ENCODE assay signal across 25 mouse cellular contexts in the genomic region with DNA sequence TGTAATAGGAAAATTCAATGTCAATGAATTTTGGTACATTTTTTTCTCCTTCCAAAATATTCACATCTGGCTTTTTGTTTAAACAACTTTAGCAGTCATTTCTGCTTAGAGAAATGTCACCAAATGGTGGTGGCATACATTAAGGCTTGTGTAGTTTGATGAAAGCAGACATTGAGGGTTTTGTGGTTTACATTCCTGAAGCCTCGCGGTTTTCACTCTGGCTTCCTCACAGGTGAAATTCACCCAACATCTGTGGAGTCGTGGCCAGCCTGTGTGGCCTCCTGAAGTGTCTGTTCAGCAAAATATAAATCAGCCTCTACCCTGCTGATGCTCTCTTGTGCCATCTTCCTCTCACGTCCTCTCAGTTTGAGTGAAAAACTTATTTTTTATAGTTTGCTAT.
DNase-seq lines count a peak whose midpoint lies in the region; ATAC-seq and TF ChIP-seq lines count a peak whose summit lies in the region.
"Had no signal": no experiment of that assay in that cellular context is flagged by ENCODE, and none has a peak within 500 bp of the region (broad histone marks: within the 10 kb centered on the region; RNA-seq: fewer than 3 reads in every experiment).

No protein-coding gene starts in this region.

- WGBS in embryonic facial prominence, embryonic 11.5 days = 56% methylated on average over 4 of the region's 4 CpGs
- 76% methylated on average over 4 of the region's 4 CpGs for WGBS in embryonic facial prominence, embryonic 10.5 days
- 25% methylated on average over 4 of the region's 4 CpGs for WGBS in embryonic facial prominence, embryonic 14.5 days
- WGBS in limb, embryonic 14.5 days = 23% methylated on average over 4 of the region's 4 CpGs

- no peak for ATAC-seq in embryonic facial prominence, embryonic 11.5 days (replicated peaks; ENCODE audit: insufficient number of reproducible peaks, low FRiP score, low TSS enrichment, low read depth)
- ATAC-seq in embryonic facial prominence, embryonic 14.5 days (ENCODE audit: low read depth) = 0 out of 2 replicates have a peak, but pooled peaks have one; percentile 22
- no peak for ATAC-seq in limb, embryonic 14.5 days (ENCODE audit: low FRiP score, low read depth)
- ATAC-seq: activated CD4-positive, CD25-positive, alpha-beta regulatory T cell, adult 4 months; CD4-positive, CD25-positive, alpha-beta regulatory T cell, adult 4 months; forebrain, embryonic 13.5 days; forebrain, embryonic 15.5 days; forebrain, postnatal 0 days; Patski had no signal

- no peak overlapping the region for H3K4me3 ChIP-seq in embryonic facial prominence, embryonic 11.5 days (ENCODE audit: low read depth, low read length)
- H3K4me3 ChIP-seq in embryonic facial prominence, embryonic 10.5 days = no peak overlapping the region
- no peak overlapping the region for H3K4me3 ChIP-seq in embryonic facial prominence, embryonic 14.5 days (ENCODE audit: low read depth, low read length)
- no peak overlapping the region for H3K4me3 ChIP-seq in limb, embryonic 14.5 days (replicated peaks; ENCODE audit: low read length)
- H3K4me3 ChIP-seq: embryonic facial prominence, embryonic 13.5 days; forebrain, embryonic 13.5 days; forebrain, embryonic 15.5 days had no signal

- H3K4me1 ChIP-seq in embryonic facial prominence, embryonic 11.5 days (ENCODE audit: control insufficient read depth, insufficient read depth, low read length) = no peaks in the 10 kb centered on the region
- no peaks in the 10 kb centered on the region for H3K4me1 ChIP-seq in embryonic facial prominence, embryonic 10.5 days
- no peaks in the 10 kb centered on the region for H3K4me1 ChIP-seq in embryonic facial prominence, embryonic 14.5 days (ENCODE audit: control insufficient read depth, insufficient read depth, low read length)
- H3K4me1 ChIP-seq in limb, embryonic 14.5 days (ENCODE audit: control insufficient read depth, insufficient read depth, low read length) = peaks cover 3% of the 10 kb centered on the region; the same call in 1 of the 2 replicates
- H3K4me1 ChIP-seq: forebrain, embryonic 13.5 days; forebrain, embryonic 15.5 days had no signal

- no peak for TF ChIP-seq POLR2A in limb, embryonic 14.5 days (IDR thresholded peaks at IDR 0.05; ENCODE audit: borderline replicate concordance, extremely low read depth, insufficient read depth, insufficient read length)

- H3K27me3 ChIP-seq in embryonic facial prominence, embryonic 11.5 days (ENCODE audit: control insufficient read depth, insufficient read depth, low read length) = no peaks in the 10 kb centered on the region
- H3K27me3 ChIP-seq in embryonic facial prominence, embryonic 10.5 days (replicated peaks; ENCODE audit: low read depth, poor library complexity, severe bottlenecking) = no peaks in the 10 kb centered on the region
- no peaks in the 10 kb centered on the region for H3K27me3 ChIP-seq in embryonic facial prominence, embryonic 14.5 days (replicated peaks; ENCODE audit: control insufficient read depth, insufficient read depth, low read length)
- H3K27me3 ChIP-seq in limb, embryonic 14.5 days (ENCODE audit: control insufficient read depth, insufficient read depth, low read length) = no peaks in the 10 kb centered on the region
- H3K27me3 ChIP-seq: CH12.LX; embryonic facial prominence, embryonic 13.5 days; forebrain, embryonic 13.5 days; forebrain, embryonic 15.5 days; Patski had no signal

- H3K36me3 ChIP-seq in embryonic facial prominence, embryonic 11.5 days (replicated peaks; ENCODE audit: control insufficient read depth, insufficient read depth, low read depth, low read length) = no peaks in the 10 kb centered on the region
- no peaks in the 10 kb centered on the region for H3K36me3 ChIP-seq in embryonic facial prominence, embryonic 10.5 days (replicated peaks)
- no peaks in the 10 kb centered on the region for H3K36me3 ChIP-seq in embryonic facial prominence, embryonic 14.5 days (ENCODE audit: control insufficient read depth, insufficient read depth, low read length)
- H3K36me3 ChIP-seq in limb, embryonic 14.5 days (ENCODE audit: control insufficient read depth, insufficient read depth, low read length) = no peaks in the 10 kb centered on the region
- H3K36me3 ChIP-seq: embryonic facial prominence, embryonic 13.5 days; forebrain, embryonic 15.5 days; G1E had no signal

- no peak overlapping the region for H3K4me2 ChIP-seq in embryonic facial prominence, embryonic 11.5 days (ENCODE audit: low read depth, low read length)
- H3K4me2 ChIP-seq in embryonic facial prominence, embryonic 14.5 days (ENCODE audit: low read depth, low read length) = no peak overlapping the region
- H3K4me2 ChIP-seq in limb, embryonic 14.5 days (replicated peaks; ENCODE audit: low read depth, low read length, severe bottlenecking) = no peak overlapping the region
- H3K4me2 ChIP-seq: embryonic facial prominence, embryonic 13.5 days; forebrain, embryonic 13.5 days; forebrain, embryonic 15.5 days had no signal

- H3K9ac ChIP-seq in embryonic facial prominence, embryonic 11.5 days (replicated peaks; ENCODE audit: low read length) = no peak overlapping the region
- no peak overlapping the region for H3K9ac ChIP-seq in embryonic facial prominence, embryonic 14.5 days (ENCODE audit: low read depth, low read length)
- no peak overlapping the region for H3K9ac ChIP-seq in limb, embryonic 14.5 days (ENCODE audit: low read depth, low read length, severe bottlenecking)
- H3K9ac ChIP-seq: embryonic facial prominence, embryonic 13.5 days; forebrain, embryonic 13.5 days; forebrain, embryonic 15.5 days; forebrain, postnatal 0 days had no signal

- peak; percentile 24 for DNase-seq in embryonic facial prominence, embryonic 11.5 days (ENCODE audit: low spot score)
- DNase-seq in embryonic facial prominence, embryonic 10.5 days (ENCODE audit: low spot score) = no peak
- peak; percentile 58 for DNase-seq in embryonic facial prominence, embryonic 14.5 days (ENCODE audit: low spot score)
- peak; percentile 3 for DNase-seq in limb, embryonic 14.5 days (ENCODE audit: low spot score)
- DNase-seq in adrenal gland, adult 18-20 months (ENCODE audit: low spot score in 2 of 2) = no peak
- DNase-seq: adrenal gland, adult 2 months; adrenal gland, postnatal 10 days; adrenal gland, postnatal 25 days; B cell, adult 2 months; cerebellum, adult 11 months; cerebellum, adult 18-20 months; cerebellum, adult 8-10 months; cerebellum, adult 9-11 months; cerebellum, postnatal 14 days; cerebellum, postnatal 36 days; embryo, embryonic 11 days; forebrain, postnatal 0 days had no signal

- no peak overlapping the region for H3K27ac ChIP-seq in embryonic facial prominence, embryonic 11.5 days (replicated peaks; ENCODE audit: low read depth, low read length)
- no peak overlapping the region for H3K27ac ChIP-seq in embryonic facial prominence, embryonic 10.5 days (replicated peaks)
- no peak overlapping the region for H3K27ac ChIP-seq in embryonic facial prominence, embryonic 14.5 days (replicated peaks; ENCODE audit: low read depth, low read length)
- H3K27ac ChIP-seq in limb, embryonic 14.5 days (replicated peaks; ENCODE audit: low read depth, low read length) = no peak overlapping the region
- H3K27ac ChIP-seq: embryonic facial prominence, embryonic 13.5 days; forebrain, embryonic 13.5 days; forebrain, embryonic 15.5 days had no signal

- no peaks in the 10 kb centered on the region for H3K9me3 ChIP-seq in embryonic facial prominence, embryonic 11.5 days (replicated peaks; ENCODE audit: control insufficient read depth, low read length)
- no peaks in the 10 kb centered on the region for H3K9me3 ChIP-seq in embryonic facial prominence, embryonic 10.5 days
- no peaks in the 10 kb centered on the region for H3K9me3 ChIP-seq in embryonic facial prominence, embryonic 14.5 days (ENCODE audit: control insufficient read depth, low read length)
- no peaks in the 10 kb centered on the region for H3K9me3 ChIP-seq in limb, embryonic 14.5 days (ENCODE audit: control insufficient read depth, low read length)
- H3K9me3 ChIP-seq: embryonic facial prominence, embryonic 13.5 days; forebrain, embryonic 13.5 days; forebrain, embryonic 15.5 days had no signal

Comparison
In these comparisons a context has a peak if more than half of its experiments do, and no peak if none do; other contexts are left out.
1. DNase-seq: peak in embryonic facial prominence, embryonic 11.5 days (single experiment), embryonic facial prominence, embryonic 14.5 days (single experiment) and limb, embryonic 14.5 days (single experiment); none in embryonic facial prominence, embryonic 10.5 days (single experiment) and adrenal gland, adult 18-20 months (0 of 2).